ENCODE assay signal across 8 mouse cellular contexts in the genomic region with DNA sequence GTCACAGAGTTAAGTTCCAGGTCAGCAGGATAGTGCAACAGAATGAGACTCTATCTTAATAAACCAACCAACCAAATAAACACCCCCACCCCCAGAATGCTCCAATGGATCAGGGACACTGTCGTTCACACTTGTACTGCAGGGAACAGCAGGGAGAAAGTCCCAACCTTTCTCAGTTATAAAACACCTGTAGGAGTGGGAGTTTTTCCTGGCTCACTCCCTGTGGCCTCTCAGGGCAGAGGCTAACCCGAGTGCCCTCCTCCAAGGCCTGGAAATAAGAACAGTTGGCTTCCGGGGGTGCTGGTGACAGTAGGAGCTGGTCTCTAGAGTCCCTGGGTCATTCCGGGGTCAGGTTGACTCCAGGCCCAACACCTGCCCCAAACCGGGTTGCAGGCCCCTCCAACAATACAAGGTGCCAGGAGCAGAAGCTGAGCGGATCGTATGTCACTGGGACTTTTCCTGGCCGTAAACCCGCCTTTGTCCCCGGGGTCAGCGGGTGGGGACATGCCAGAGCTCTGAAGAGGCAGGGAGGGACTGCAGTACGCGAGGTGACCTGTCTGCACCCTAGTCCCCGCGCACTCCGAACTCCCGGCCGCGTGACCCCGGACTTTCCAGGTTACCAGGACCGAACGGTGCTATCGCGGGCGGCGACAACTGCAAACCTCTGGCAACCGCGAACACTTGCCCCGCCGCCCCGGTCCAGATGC. TPM values are rescaled to one million over a fixed set of nuclear protein-coding genes. Genes with fewer than 3 reads are reported as not detected.
DNase-seq lines count a peak whose midpoint lies in the region; ATAC-seq lines count a peak whose summit lies in the region.

No protein-coding gene starts in this region.

- H3K4me1 ChIP-seq in forebrain, embryonic 11.5 days (replicated peaks; ENCODE audit: control insufficient read depth, insufficient read depth, low read length): peaks cover 24% of the 10 kb centered on the region
- peaks cover 13% of the 10 kb centered on the region; the same call in 1 of the 2 replicates for H3K4me1 ChIP-seq in limb, embryonic 11.5 days (ENCODE audit: control insufficient read depth, insufficient read depth, low read length)
- H3K4me1 ChIP-seq in neural tube, embryonic 12.5 days: peaks cover 48% of the 10 kb centered on the region

- 2% methylated on average over 31 of the region's 31 CpGs for WGBS in forebrain, embryonic 11.5 days
- WGBS in limb, embryonic 11.5 days: 2% methylated on average over 31 of the region's 31 CpGs
- 1% methylated on average over 31 of the region's 31 CpGs for WGBS in neural tube, embryonic 12.5 days

- H3K36me3 ChIP-seq in forebrain, embryonic 11.5 days (ENCODE audit: control insufficient read depth, insufficient read depth, low read length): no peaks in the 10 kb centered on the region; the same call in 1 of the 2 replicates
- no peaks in the 10 kb centered on the region for H3K36me3 ChIP-seq in limb, embryonic 11.5 days (ENCODE audit: control insufficient read depth, insufficient read depth, low read length)
- peaks cover 14% of the 10 kb centered on the region for H3K36me3 ChIP-seq in neural tube, embryonic 12.5 days

- H3K9ac ChIP-seq in forebrain, embryonic 11.5 days (ENCODE audit: low read length): peak overlapping the region; percentile 80
- peak overlapping the region; percentile 72 for H3K9ac ChIP-seq in limb, embryonic 11.5 days (ENCODE audit: low read length)
- peak overlapping the region; percentile 93 for H3K9ac ChIP-seq in neural tube, embryonic 12.5 days

- H3K4me2 ChIP-seq in forebrain, embryonic 11.5 days (ENCODE audit: low read depth, low read length, severe bottlenecking): peak overlapping the region; percentile 85
- H3K4me2 ChIP-seq in limb, embryonic 11.5 days (ENCODE audit: low read depth, severe bottlenecking): peak overlapping the region; percentile 92
- peak overlapping the region; percentile 81 for H3K4me2 ChIP-seq in neural tube, embryonic 12.5 days (replicated peaks)

- H3K27ac ChIP-seq in forebrain, embryonic 11.5 days (ENCODE audit: low read depth, low read length): peak overlapping the region; percentile 31; the same call in 1 of the 2 replicates
- peak overlapping the region; percentile 79 for H3K27ac ChIP-seq in limb, embryonic 11.5 days (replicated peaks; ENCODE audit: low read depth, low read length)
- H3K27ac ChIP-seq in neural tube, embryonic 12.5 days: peak overlapping the region; percentile 64; the same call in 1 of the 2 replicates

- peak; percentile 33; the same call in 1 of the 2 replicates for ATAC-seq in cerebellum, adult (ENCODE audit: insufficient number of reproducible peaks, low FRiP score, low TSS enrichment)
- peak; percentile 45 for ATAC-seq in forebrain, embryonic 11.5 days (replicated peaks; ENCODE audit: low FRiP score)
- ATAC-seq in limb, embryonic 11.5 days (ENCODE audit: insufficient number of reproducible peaks, low FRiP score, low TSS enrichment, low read depth): peak; percentile 58
- peak; percentile 21 for ATAC-seq in neural tube, embryonic 12.5 days (ENCODE audit: low FRiP score, low read depth)

- H3K27me3 ChIP-seq in forebrain, embryonic 11.5 days (ENCODE audit: control insufficient read depth, insufficient read depth, low read length): no peaks in the 10 kb centered on the region
- no peaks in the 10 kb centered on the region; the same call in 1 of the 2 replicates for H3K27me3 ChIP-seq in limb, embryonic 11.5 days (ENCODE audit: control insufficient read depth, insufficient read depth, low read length)
- H3K27me3 ChIP-seq in neural tube, embryonic 12.5 days (replicated peaks): no peaks in the 10 kb centered on the region

- DNase-seq in cerebellum, adult 9-11 months: no peak
- peak; percentile 52 for DNase-seq in 3T3-L1 (ENCODE audit: low read depth, low spot score)
- no peak for DNase-seq in forebrain, embryonic 11.5 days (ENCODE audit: low spot score)
- DNase-seq in limb, embryonic 11.5 days (ENCODE audit: low spot score): no peak
- DNase-seq in B cell, adult 2 months: no peak
- DNase-seq in layer of hippocampus, postnatal 25 days (ENCODE audit: extremely low spot score in 1 of 2, low spot score in 1 of 2): no peak

- H3K9me3 ChIP-seq in forebrain, embryonic 11.5 days (ENCODE audit: control insufficient read depth, low read length): no peaks in the 10 kb centered on the region
- no peaks in the 10 kb centered on the region for H3K9me3 ChIP-seq in limb, embryonic 11.5 days (ENCODE audit: control insufficient read depth, low read length)
- H3K9me3 ChIP-seq in neural tube, embryonic 12.5 days: no peaks in the 10 kb centered on the region

- peak overlapping the region; percentile 75 for H3K4me3 ChIP-seq in forebrain, embryonic 11.5 days (ENCODE audit: low read depth, low read length)
- peak overlapping the region; percentile 68 for H3K4me3 ChIP-seq in limb, embryonic 11.5 days (ENCODE audit: low read depth, low read length)
- H3K4me3 ChIP-seq in neural tube, embryonic 12.5 days: peak overlapping the region; percentile 77

RNA-seq across cellular contexts. Expression of a gene that starts 1.1 kb away (rescaled TPM):
- polyA plus RNA-seq in forebrain, embryonic 11.5 days (2014; fragmentation: Nextera tagmentation; extraction: Ambion mirVana): 70.9 and 73.8 TPM in 2 replicates
- polyA plus RNA-seq in limb, embryonic 11.5 days (2014; fragmentation: Nextera tagmentation; extraction: Ambion mirVana): 48.9 and 59.4 TPM in 2 replicates
- polyA plus RNA-seq in neural tube, embryonic 12.5 days (2016; fragmentation: Nextera tagmentation; extraction: Ambion mirVana): 181 and 188 TPM in 2 replicates
- 10 to 100 TPM; 21.1 to 25.1 TPM for total RNA-seq in layer of hippocampus, postnatal 25 days (2021)

RNA-seq across cellular contexts. Expression of a gene that starts 14.0 kb away (rescaled TPM):
- 318 and 346 TPM in 2 replicates for polyA plus RNA-seq in forebrain, embryonic 11.5 days (2014; fragmentation: Nextera tagmentation; extraction: Ambion mirVana)
- 356 and 388 TPM in 2 replicates for polyA plus RNA-seq in limb, embryonic 11.5 days (2014; fragmentation: Nextera tagmentation; extraction: Ambion mirVana)
- polyA plus RNA-seq in neural tube, embryonic 12.5 days (2016; fragmentation: Nextera tagmentation; extraction: Ambion mirVana): 264 and 277 TPM in 2 replicates
- 10 to 100 TPM; 66.2 to 67.4 TPM for total RNA-seq in layer of hippocampus, postnatal 25 days (2021)

RNA-seq across cellular contexts. Expression of a gene that starts 26.8 kb away (rescaled TPM):
- not detected in 2 replicates for polyA plus RNA-seq in forebrain, embryonic 11.5 days (2014; fragmentation: Nextera tagmentation; extraction: Ambion mirVana)
- 0.15 TPM in 1 of 2 replicates, not detected in the other for polyA plus RNA-seq in limb, embryonic 11.5 days (2014; fragmentation: Nextera tagmentation; extraction: Ambion mirVana)
- polyA plus RNA-seq in neural tube, embryonic 12.5 days (2016; fragmentation: Nextera tagmentation; extraction: Ambion mirVana): 0.14 TPM in 1 of 2 replicates, not detected in the other
- total RNA-seq in layer of hippocampus, postnatal 25 days (2021): under 1 TPM in 1 of 2 experiments, not detected in 1; 0.26 TPM

RNA-seq across cellular contexts. Expression of a gene that starts 39.7 kb away (rescaled TPM):
- polyA plus RNA-seq in forebrain, embryonic 11.5 days (2014; fragmentation: Nextera tagmentation; extraction: Ambion mirVana): 128 and 157 TPM in 2 replicates
- polyA plus RNA-seq in limb, embryonic 11.5 days (2014; fragmentation: Nextera tagmentation; extraction: Ambion mirVana): 104 and 109 TPM in 2 replicates
- polyA plus RNA-seq in neural tube, embryonic 12.5 days (2016; fragmentation: Nextera tagmentation; extraction: Ambion mirVana): 248 and 267 TPM in 2 replicates
- total RNA-seq in layer of hippocampus, postnatal 25 days (2021): 100 to 1,000 TPM; 181 to 194 TPM

RNA-seq across cellular contexts. Expression of a gene that starts 43.1 kb away (rescaled TPM):
- polyA plus RNA-seq in forebrain, embryonic 11.5 days (2014; fragmentation: Nextera tagmentation; extraction: Ambion mirVana): 1.2 and 1.4 TPM in 2 replicates
- polyA plus RNA-seq in limb, embryonic 11.5 days (2014; fragmentation: Nextera tagmentation; extraction: Ambion mirVana): 0.57 TPM in 2 replicates
- 0.68 and 1.3 TPM in 2 replicates for polyA plus RNA-seq in neural tube, embryonic 12.5 days (2016; fragmentation: Nextera tagmentation; extraction: Ambion mirVana)
- total RNA-seq in layer of hippocampus, postnatal 25 days (2021): 1 to 10 TPM in 1 of 2 experiments, under 1 TPM in 1; 0.63 to 1.0 TPM
